Mouse (Mus musculus): Measurements from ENCODE around the gene Pitx3. TPM values are rescaled to one million over a fixed set of nuclear protein-coding genes. Genes with fewer than 3 reads are reported as not detected.
"Not testable (repeated sequence)": the region's sequence is repeated elsewhere in the genome, so short reads cannot be mapped to it uniquely, and the experiment has no call there.

Gene Pitx3
- polyA plus RNA-seq, 1 experiment from 2014 or later: 0.26 TPM

- WGBS: 95% methylated on average over 1 of the region's 2 CpGs
- not testable (repeated sequence) for ATAC-seq (ENCODE audit: low FRiP score, low TSS enrichment)
Measured at GRCm38 (mm10) chr19:46167169-46167568, 19.0 kb upstream of the Pitx3 start.

GRCm38 (mm10) chr19:46165950-46166349 lies 17.8 kb upstream of the Pitx3 start:
- H3K9ac ChIP-seq (replicated peaks; ENCODE audit: low read length): no peak overlapping the region
- no peak overlapping the region for H3K4me3 ChIP-seq (ENCODE audit: low read length)
- H3K4me1 ChIP-seq (ENCODE audit: insufficient read depth, low read length): no peaks in the 10 kb centered on the region
- H3K27me3 ChIP-seq (ENCODE audit: insufficient read depth, low read length): no peaks in the 10 kb centered on the region
- no peak for ATAC-seq (ENCODE audit: low FRiP score, low TSS enrichment)
- 92% methylated on average over 3 of the region's 3 CpGs for WGBS
- no peaks in the 10 kb centered on the region for H3K9me3 ChIP-seq (ENCODE audit: low read length)
- H3K4me2 ChIP-seq (replicated peaks; ENCODE audit: low read depth, low read length): no peak overlapping the region
- H3K27ac ChIP-seq (ENCODE audit: low read length): no peak overlapping the region
- H3K36me3 ChIP-seq (ENCODE audit: insufficient read depth, low read length): peaks cover 28% of the 10 kb centered on the region

More at GRCm38 (mm10) chr19:46167169-46167568, 19.0 kb upstream of the Pitx3 start:
- H3K9me3 ChIP-seq (ENCODE audit: low read length); H3K4me2 ChIP-seq (replicated peaks; ENCODE audit: low read depth, low read length); H3K9ac ChIP-seq (replicated peaks; ENCODE audit: low read length); H3K4me3 ChIP-seq (ENCODE audit: low read length); H3K4me1 ChIP-seq (ENCODE audit: insufficient read depth, low read length); H3K27ac ChIP-seq (ENCODE audit: low read length); H3K27me3 ChIP-seq (ENCODE audit: insufficient read depth, low read length): not testable (repeated sequence)
- H3K36me3 ChIP-seq (ENCODE audit: insufficient read depth, low read length): peaks cover 34% of the 10 kb centered on the region

- H3K27ac ChIP-seq (ENCODE audit: low read length): peak within 1 kb of the TSS; percentile 41
Measured at GRCm38 (mm10) chr19:46152127-46152803, 4.1 kb upstream of the Pitx3 start, which contains the start of gene Gbf1. Gene Gbf1, plus strand, starts transcription at chr19:46152509.

GRCm38 (mm10) chr19:46149091-46149490 lies 965 bp upstream of the Pitx3 start:
- Histone ChIP-seq H3K9ac (replicated peaks; ENCODE audit: low read length) (no peak overlapping the region), H3K9me3 (ENCODE audit: low read length) (no peaks in the 10 kb centered on the region), H3K27ac (ENCODE audit: low read length) (no peak overlapping the region), H3K27me3 (ENCODE audit: insufficient read depth, low read length) (peaks cover 63% of the 10 kb centered on the region), H3K4me1 (ENCODE audit: insufficient read depth, low read length) (peaks cover 29% of the 10 kb centered on the region), H3K4me2 (replicated peaks; ENCODE audit: low read depth, low read length) (peak overlapping the region; percentile 91; the same call in 1 of the 2 replicates), H3K36me3 (ENCODE audit: insufficient read depth, low read length) (no peaks in the 10 kb centered on the region), H3K4me3 (ENCODE audit: low read length) (peak overlapping the region; percentile 62)
- no peak for ATAC-seq (ENCODE audit: low FRiP score, low TSS enrichment)
- 25% methylated on average over 12 of the region's 12 CpGs for WGBS

More at GRCm38 (mm10) chr19:46152127-46152803, 4.1 kb upstream of the Pitx3 start, which contains the start of gene Gbf1:
- ATAC-seq (ENCODE audit: low FRiP score, low TSS enrichment): peak; percentile 98
- no peaks in the 10 kb centered on the region for H3K36me3 ChIP-seq (ENCODE audit: insufficient read depth, low read length)
- H3K4me2 ChIP-seq (replicated peaks; ENCODE audit: low read depth, low read length): peak within 1 kb of the TSS; percentile 77
- no peaks in the 10 kb centered on the region for H3K9me3 ChIP-seq (ENCODE audit: low read length)
- 0% methylated on average over 37 of the region's 37 CpGs for WGBS
- H3K9ac ChIP-seq (replicated peaks; ENCODE audit: low read length): peak within 1 kb of the TSS; percentile 77
- peaks cover 29% of the 10 kb centered on the region for H3K4me1 ChIP-seq (ENCODE audit: insufficient read depth, low read length)
- H3K27me3 ChIP-seq (ENCODE audit: insufficient read depth, low read length): peaks cover 33% of the 10 kb centered on the region
- peak within 1 kb of the TSS; percentile 87 for H3K4me3 ChIP-seq (ENCODE audit: low read length)

GRCm38 (mm10) chr19:46148372-46148760 lies 240 bp upstream of the Pitx3 start:
- H3K9ac ChIP-seq (replicated peaks; ENCODE audit: low read length): peak overlapping the region; percentile 29; the same call in 1 of the 2 replicates
- WGBS: under 1% methylated on average over 22 of the region's 27 CpGs

GRCm38 (mm10) chr19:46141091-46141490 lies 7.0 kb downstream of the Pitx3 start:
- Histone ChIP-seq H3K36me3 (ENCODE audit: insufficient read depth, low read length) (no peaks in the 10 kb centered on the region), H3K9me3 (ENCODE audit: low read length) (no peaks in the 10 kb centered on the region), H3K4me1 (ENCODE audit: insufficient read depth, low read length) (peaks cover 25% of the 10 kb centered on the region), H3K27ac (ENCODE audit: low read length) (no peak overlapping the region), H3K9ac (replicated peaks; ENCODE audit: low read length) (no peak overlapping the region), H3K4me3 (ENCODE audit: low read length) (no peak overlapping the region), H3K27me3 (ENCODE audit: insufficient read depth, low read length) (peaks cover 75% of the 10 kb centered on the region), H3K4me2 (replicated peaks; ENCODE audit: low read depth, low read length) (no peak overlapping the region)
- 12% methylated on average over 6 of the region's 6 CpGs for WGBS
- peak; percentile 69 for ATAC-seq (ENCODE audit: low FRiP score, low TSS enrichment)

More at GRCm38 (mm10) chr19:46148372-46148760, 240 bp upstream of the Pitx3 start:
- Histone ChIP-seq H3K27me3 (ENCODE audit: insufficient read depth, low read length) (peaks cover 71% of the 10 kb centered on the region), H3K4me3 (ENCODE audit: low read length) (peak overlapping the region; percentile 62), H3K9me3 (ENCODE audit: low read length) (no peaks in the 10 kb centered on the region), H3K27ac (ENCODE audit: low read length) (no peak overlapping the region), H3K4me1 (ENCODE audit: insufficient read depth, low read length) (peaks cover 21% of the 10 kb centered on the region), H3K36me3 (ENCODE audit: insufficient read depth, low read length) (no peaks in the 10 kb centered on the region), H3K4me2 (replicated peaks; ENCODE audit: low read depth, low read length) (peak overlapping the region; percentile 91)
- peak; percentile 76 for ATAC-seq (ENCODE audit: low FRiP score, low TSS enrichment)

- Histone ChIP-seq H3K4me1 (ENCODE audit: insufficient read depth, low read length) (peaks cover 32% of the 10 kb centered on the region), H3K27me3 (ENCODE audit: insufficient read depth, low read length) (peaks cover 76% of the 10 kb centered on the region), H3K4me2 (replicated peaks; ENCODE audit: low read depth, low read length) (no peak overlapping the region), H3K27ac (ENCODE audit: low read length) (no peak overlapping the region), H3K9ac (replicated peaks; ENCODE audit: low read length) (no peak overlapping the region), H3K36me3 (ENCODE audit: insufficient read depth, low read length) (no peaks in the 10 kb centered on the region), H3K9me3 (ENCODE audit: low read length) (no peaks in the 10 kb centered on the region), H3K4me3 (ENCODE audit: low read length) (no peak overlapping the region)
- ATAC-seq (ENCODE audit: low FRiP score, low TSS enrichment): no peak
- 79% methylated on average over 2 of the region's 2 CpGs for WGBS
Measured at GRCm38 (mm10) chr19:46140324-46140723, 7.8 kb downstream of the Pitx3 start.

- ATAC-seq (ENCODE audit: low FRiP score, low TSS enrichment): 0 out of 2 replicates have a peak, but pooled peaks have one; percentile 21
- Histone ChIP-seq H3K9me3 (ENCODE audit: low read length) (no peaks in the 10 kb centered on the region), H3K4me2 (replicated peaks; ENCODE audit: low read depth, low read length) (peak overlapping the region; percentile 100), H3K9ac (replicated peaks; ENCODE audit: low read length) (peak overlapping the region; percentile 59), H3K4me1 (ENCODE audit: insufficient read depth, low read length) (peaks cover 35% of the 10 kb centered on the region), H3K27me3 (ENCODE audit: insufficient read depth, low read length) (peaks cover 76% of the 10 kb centered on the region), H3K36me3 (ENCODE audit: insufficient read depth, low read length) (no peaks in the 10 kb centered on the region), H3K27ac (ENCODE audit: low read length) (no peak overlapping the region), H3K4me3 (ENCODE audit: low read length) (peak overlapping the region; percentile 61)
- 3% methylated on average over 49 of the region's 49 CpGs for WGBS
Measured at GRCm38 (mm10) chr19:46136639-46137580, 11.2 kb downstream of the Pitx3 start.

GRCm38 (mm10) chr19:46135789-46136638 lies 12.1 kb downstream of the Pitx3 start:
- WGBS: under 1% methylated on average over 79 of the region's 79 CpGs
- Histone ChIP-seq H3K4me1 (ENCODE audit: insufficient read depth, low read length) (peaks cover 33% of the 10 kb centered on the region), H3K36me3 (ENCODE audit: insufficient read depth, low read length) (no peaks in the 10 kb centered on the region), H3K27me3 (ENCODE audit: insufficient read depth, low read length) (peaks cover 79% of the 10 kb centered on the region), H3K4me2 (replicated peaks; ENCODE audit: low read depth, low read length) (peak overlapping the region; percentile 100), H3K27ac (ENCODE audit: low read length) (no peak overlapping the region), H3K9ac (replicated peaks; ENCODE audit: low read length) (peak overlapping the region; percentile 59), H3K9me3 (ENCODE audit: low read length) (no peaks in the 10 kb centered on the region), H3K4me3 (ENCODE audit: low read length) (peak overlapping the region; percentile 61)
- peak; percentile 74 for ATAC-seq (ENCODE audit: low FRiP score, low TSS enrichment)

All from kidney, embryonic 16.5 days (tissue).